Comparison of ENCODE assay signal across 10 mouse cellular contexts in genomic region chr19:7136016-7136415, GRCm38 (mm10). TPM values are rescaled to one million over a fixed set of nuclear protein-coding genes. Genes with fewer than 3 reads are reported as not detected.
DNase-seq lines count a peak whose midpoint lies in the region; ATAC-seq and TF ChIP-seq lines count a peak whose summit lies in the region.
"Had no signal": no experiment of that assay in that cellular context is flagged by ENCODE, and none has a peak within 500 bp of the region (broad histone marks: within the 10 kb centered on the region; RNA-seq: fewer than 3 reads in every experiment).

No protein-coding gene starts in this region.

- TF ChIP-seq CTCF in gastrocnemius, adult 2 months (IDR thresholded peaks at IDR 0.05) = no peak

- no peak overlapping the region for H3K4me2 ChIP-seq in forebrain, embryonic 16.5 days (ENCODE audit: low read length)
- peak overlapping the region; percentile 28 for H3K4me2 ChIP-seq in liver, embryonic 16.5 days (ENCODE audit: low read depth, low read length)

- 13% methylated on average over 9 of the region's 9 CpGs for WGBS in forebrain, embryonic 16.5 days
- 32% methylated on average over 9 of the region's 9 CpGs for WGBS in liver, embryonic 16.5 days (ENCODE audit: insufficient replicate concordance)

- peak; percentile 69 for DNase-seq in gastrocnemius, adult 2 months
- no peak for DNase-seq in gastrocnemius, postnatal 25 days
- DNase-seq in brain, adult 2 months (ENCODE audit: low read depth, low spot score) = peak; percentile 86
- peak; percentile 82 for DNase-seq in kidney, adult 11 months
- no peak for DNase-seq in gastrocnemius, postnatal 10 days
- no peak for DNase-seq in thymus, postnatal 0 days (ENCODE audit: low spot score)

- H3K27ac ChIP-seq in gastrocnemius, adult 2 months = peak overlapping the region; percentile 82
- peak overlapping the region; percentile 65 for H3K27ac ChIP-seq in forebrain, embryonic 16.5 days (ENCODE audit: low read length)
- peak overlapping the region; percentile 42; the same call in 1 of the 2 replicates for H3K27ac ChIP-seq in liver, embryonic 16.5 days (ENCODE audit: low read length)

- peaks cover 84% of the 10 kb centered on the region for H3K4me1 ChIP-seq in forebrain, embryonic 16.5 days (replicated peaks; ENCODE audit: control insufficient read depth, insufficient read depth, low read length)
- H3K4me1 ChIP-seq in liver, embryonic 16.5 days (ENCODE audit: control insufficient read depth, low read depth, low read length) = peaks cover 11% of the 10 kb centered on the region

- no peaks in the 10 kb centered on the region for H3K36me3 ChIP-seq in forebrain, embryonic 16.5 days (ENCODE audit: control insufficient read depth, insufficient read depth)
- H3K36me3 ChIP-seq in liver, embryonic 16.5 days (ENCODE audit: control insufficient read depth, insufficient read depth) = no peaks in the 10 kb centered on the region

- intact Hi-C loops in gastrocnemius, adult 2 months (cut with DNase I) = no loop called here

- no peaks in the 10 kb centered on the region for H3K27me3 ChIP-seq in forebrain, embryonic 16.5 days (replicated peaks; ENCODE audit: control insufficient read depth, insufficient read depth, low read length)
- H3K27me3 ChIP-seq in liver, embryonic 16.5 days (ENCODE audit: control insufficient read depth, insufficient read depth, low read depth, low read length) = peaks cover 15% of the 10 kb centered on the region

- 0 out of 2 replicates have a peak overlapping the region, but pooled peaks have one; percentile 1 for H3K9ac ChIP-seq in forebrain, embryonic 16.5 days (replicated peaks; ENCODE audit: low read depth, low read length)
- H3K9ac ChIP-seq in liver, embryonic 16.5 days (ENCODE audit: low read depth, low read length) = 0 out of 2 replicates have a peak overlapping the region, but pooled peaks have one; percentile 6

- peak; percentile 18; the same call in 1 of the 2 replicates for ATAC-seq in forebrain, embryonic 16.5 days
- 0 out of 2 replicates have a peak, but pooled peaks have one; percentile 20 for ATAC-seq in liver, embryonic 16.5 days (ENCODE audit: low read depth)

- 0 out of 2 replicates have a peak overlapping the region, but pooled peaks have one; percentile 7 for H3K4me3 ChIP-seq in gastrocnemius, adult 2 months
- no peak overlapping the region for H3K4me3 ChIP-seq in forebrain, embryonic 16.5 days (replicated peaks; ENCODE audit: low read length)
- H3K4me3 ChIP-seq in liver, embryonic 16.5 days (ENCODE audit: low read depth, low read length) = 0 out of 2 replicates have a peak overlapping the region, but pooled peaks have one; percentile 12
- H3K4me3 ChIP-seq: myocyte had no signal

- H3K9me3 ChIP-seq in forebrain, embryonic 16.5 days (ENCODE audit: control insufficient read depth, low read length) = no peaks in the 10 kb centered on the region
- no peaks in the 10 kb centered on the region for H3K9me3 ChIP-seq in liver, embryonic 16.5 days (replicated peaks; ENCODE audit: control insufficient read depth, low read length)

RNA-seq across cellular contexts. Expression of gene Flrt1, which starts 30.5 kb away (rescaled TPM):
- under 1 TPM; 0.53 to 0.54 TPM for total RNA-seq in gastrocnemius, adult 2 months (2021)
- total RNA-seq in gastrocnemius, postnatal 25 days (2021) = under 1 TPM; 0.31 to 0.35 TPM
- 13.8 and 16.1 TPM in 2 replicates for polyA plus RNA-seq in forebrain, embryonic 16.5 days (2015; fragmentation: Nextera tagmentation; extraction: Ambion mirVana)
- polyA plus RNA-seq in liver, embryonic 16.5 days (2015; fragmentation: Nextera tagmentation; extraction: Ambion mirVana) = 0.09 and 0.19 TPM in 2 replicates
- total RNA-seq in gastrocnemius, postnatal 10 days (2021) = under 1 TPM; 0.61 to 0.99 TPM
- 1.3 and 1.5 TPM in 2 replicates for polyA plus RNA-seq in thymus, postnatal 0 days (2015; fragmentation: Nextera tagmentation; extraction: Ambion mirVana)
- total RNA-seq: common myeloid progenitor, adult 5-6 weeks had no signal

Comparison
In these comparisons a context has a peak if more than half of its experiments do, and no peak if none do; other contexts are left out.
1. DNase-seq: peak in gastrocnemius, adult 2 months (single experiment), brain, adult 2 months (single experiment) and kidney, adult 11 months (single experiment); none in gastrocnemius, postnatal 25 days (single experiment), gastrocnemius, postnatal 10 days (single experiment) and thymus, postnatal 0 days (single experiment).
2. Peak in every context shown above with its lines, with median percentiles within 50 percentile points of each other: H3K27ac ChIP-seq.